Mouse (Mus musculus): Measurements from ENCODE around the gene Rgsl1. TPM values are rescaled to one million over a fixed set of nuclear protein-coding genes. Genes with fewer than 3 reads are reported as not detected.

Rgsl1 gene
- polyA plus RNA-seq, 1 experiment: not detected

DNA sequence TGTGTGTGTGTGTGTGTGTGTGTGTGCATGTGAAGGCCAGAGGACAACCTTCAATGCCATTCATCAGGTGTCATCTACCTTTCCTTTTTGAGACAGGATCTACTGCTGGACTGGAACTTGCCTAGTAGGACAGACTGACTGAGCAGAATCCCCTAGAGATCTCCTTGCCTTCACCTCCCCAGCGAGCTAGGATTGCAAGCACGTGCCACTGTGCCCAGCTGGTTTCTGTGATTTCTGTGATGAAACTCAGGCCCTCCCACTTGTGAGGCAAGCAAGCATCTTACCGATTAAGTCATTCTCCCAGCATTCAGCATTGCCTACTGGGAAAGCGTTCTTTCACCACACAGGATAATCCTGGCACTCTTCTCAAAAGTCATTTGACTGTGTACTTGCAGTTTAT is 13.2 kb downstream of the Rgsl1 start:
- Histone ChIP-seq H3K27ac (ENCODE audit: insufficient read depth, low read length) (no peak overlapping the region), H3K4me1 (ENCODE audit: control insufficient read depth, insufficient read depth, low read length) (no peaks in the 10 kb centered on the region), H3K27me3 (ENCODE audit: control insufficient read depth, insufficient read depth, low read length, poor library complexity, severe bottlenecking) (no peaks in the 10 kb centered on the region; the same call in 1 of the 2 replicates), H3K36me3 (ENCODE audit: control insufficient read depth, insufficient read depth, low read length, poor library complexity, severe bottlenecking) (no peaks in the 10 kb centered on the region), H3K9ac (ENCODE audit: low read depth, poor library complexity, severe bottlenecking) (no peak overlapping the region), H3K4me3 (ENCODE audit: low read depth, low read length) (no peak overlapping the region), H3K9me3 (replicated peaks; ENCODE audit: control insufficient read depth, insufficient read depth, low read length, poor library complexity, severe bottlenecking) (no peaks in the 10 kb centered on the region)
- TF ChIP-seq POLR2A (IDR thresholded peaks at IDR 0.05; ENCODE audit: insufficient read depth, low read length) (no peak), EP300 (IDR thresholded peaks at IDR 0.05; ENCODE audit: insufficient read depth, low read depth, low read length) (no peak), CTCF (IDR thresholded peaks at IDR 0.05; ENCODE audit: low read depth, low read length) (no peak)

DNA sequence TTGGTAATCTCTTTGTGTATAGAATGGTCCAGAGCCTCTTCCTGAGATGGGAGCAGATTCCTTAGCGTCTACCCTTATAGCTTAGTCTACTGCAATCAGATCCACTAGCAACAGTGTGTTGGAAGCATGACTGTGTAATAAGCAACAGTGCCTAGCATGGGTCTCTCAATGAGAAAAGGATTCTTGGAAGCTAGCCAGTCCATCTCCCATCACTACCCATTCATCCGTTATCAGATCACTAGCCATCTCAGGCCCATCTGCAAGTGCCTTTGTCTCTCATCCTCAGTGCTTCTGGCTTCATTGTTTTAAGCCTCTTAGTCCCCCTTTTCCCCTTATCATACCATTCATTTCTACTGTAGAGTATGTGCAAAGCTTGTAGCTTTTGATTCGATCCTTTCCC is 23.7 kb downstream of the Rgsl1 start:
- H3K4me1 ChIP-seq (ENCODE audit: control insufficient read depth, insufficient read depth, low read length): no peaks in the 10 kb centered on the region
- no peaks in the 10 kb centered on the region for H3K36me3 ChIP-seq (ENCODE audit: control insufficient read depth, insufficient read depth, low read length, poor library complexity, severe bottlenecking)
- no peak for TF ChIP-seq POLR2A (IDR thresholded peaks at IDR 0.05; ENCODE audit: insufficient read depth, low read length)
- TF ChIP-seq EP300 (IDR thresholded peaks at IDR 0.05; ENCODE audit: insufficient read depth, low read depth, low read length): no peak
- TF ChIP-seq CTCF (IDR thresholded peaks at IDR 0.05; ENCODE audit: low read depth, low read length): no peak
- no peaks in the 10 kb centered on the region for H3K9me3 ChIP-seq (replicated peaks; ENCODE audit: control insufficient read depth, insufficient read depth, low read length, poor library complexity, severe bottlenecking)
- no peak overlapping the region for H3K27ac ChIP-seq (ENCODE audit: insufficient read depth, low read length)
- H3K4me3 ChIP-seq (ENCODE audit: low read depth, low read length): no peak overlapping the region
- H3K9ac ChIP-seq (ENCODE audit: low read depth, poor library complexity, severe bottlenecking): no peak overlapping the region
- peaks cover 2% of the 10 kb centered on the region; the same call in 1 of the 2 replicates for H3K27me3 ChIP-seq (ENCODE audit: control insufficient read depth, insufficient read depth, low read length, poor library complexity, severe bottlenecking)

- H3K27ac ChIP-seq (ENCODE audit: insufficient read depth, low read length): no peak overlapping the region
- H3K4me3 ChIP-seq (ENCODE audit: low read depth, low read length): no peak overlapping the region
- no peaks in the 10 kb centered on the region for H3K9me3 ChIP-seq (replicated peaks; ENCODE audit: control insufficient read depth, insufficient read depth, low read length, poor library complexity, severe bottlenecking)
- no peak for TF ChIP-seq CTCF (IDR thresholded peaks at IDR 0.05; ENCODE audit: low read depth, low read length)
- TF ChIP-seq POLR2A (IDR thresholded peaks at IDR 0.05; ENCODE audit: insufficient read depth, low read length): no peak
- no peak for TF ChIP-seq EP300 (IDR thresholded peaks at IDR 0.05; ENCODE audit: insufficient read depth, low read depth, low read length)
- H3K36me3 ChIP-seq (ENCODE audit: control insufficient read depth, insufficient read depth, low read length, poor library complexity, severe bottlenecking): no peaks in the 10 kb centered on the region
- H3K27me3 ChIP-seq (ENCODE audit: control insufficient read depth, insufficient read depth, low read length, poor library complexity, severe bottlenecking): no peaks in the 10 kb centered on the region
- no peaks in the 10 kb centered on the region for H3K4me1 ChIP-seq (ENCODE audit: control insufficient read depth, insufficient read depth, low read length)
- H3K9ac ChIP-seq (ENCODE audit: low read depth, poor library complexity, severe bottlenecking): no peak overlapping the region
Measured at GRCm38 (mm10) chr1:153814278-153814677, 29.7 kb downstream of the Rgsl1 start.

DNA sequence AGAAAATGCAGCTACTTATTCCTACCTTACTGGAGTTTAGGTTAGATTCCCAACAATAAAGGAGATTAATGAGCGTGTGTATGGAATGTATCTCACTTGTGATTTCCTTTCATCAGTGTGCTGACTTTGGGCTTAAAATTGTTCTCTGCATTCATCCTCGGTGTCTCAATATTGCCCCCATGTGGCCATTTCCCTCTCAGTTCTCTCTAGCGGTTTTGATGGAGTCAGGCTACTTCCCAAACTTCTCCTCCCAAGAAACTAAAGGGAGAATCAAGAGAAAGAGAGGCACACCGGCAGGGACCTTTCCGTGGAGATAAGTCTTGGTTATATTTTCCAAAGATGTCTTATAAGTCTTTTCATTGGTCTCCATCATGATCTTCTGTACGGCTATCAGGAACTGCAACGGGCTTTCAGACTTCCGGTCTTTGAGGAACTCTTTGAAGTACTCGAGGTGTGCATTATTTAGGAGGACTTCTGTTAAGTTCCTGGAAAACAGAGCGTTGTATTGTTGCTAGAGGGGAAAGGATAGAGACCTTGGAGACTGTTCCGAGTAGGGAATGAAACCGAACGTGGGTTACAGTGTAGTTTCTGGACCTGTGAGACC is 36.5 kb downstream of the Rgsl1 start:
- H3K36me3 ChIP-seq (ENCODE audit: control insufficient read depth, insufficient read depth, low read length, poor library complexity, severe bottlenecking): no peaks in the 10 kb centered on the region
- H3K27ac ChIP-seq (ENCODE audit: insufficient read depth, low read length): no peak overlapping the region
- no peaks in the 10 kb centered on the region for H3K4me1 ChIP-seq (ENCODE audit: control insufficient read depth, insufficient read depth, low read length)
- H3K27me3 ChIP-seq (ENCODE audit: control insufficient read depth, insufficient read depth, low read length, poor library complexity, severe bottlenecking): no peaks in the 10 kb centered on the region; the same call in 1 of the 2 replicates
- no peak overlapping the region for H3K9ac ChIP-seq (ENCODE audit: low read depth, poor library complexity, severe bottlenecking)
- no peak for TF ChIP-seq EP300 (IDR thresholded peaks at IDR 0.05; ENCODE audit: insufficient read depth, low read depth, low read length)
- no peak overlapping the region for H3K4me3 ChIP-seq (ENCODE audit: low read depth, low read length)
- no peaks in the 10 kb centered on the region for H3K9me3 ChIP-seq (replicated peaks; ENCODE audit: control insufficient read depth, insufficient read depth, low read length, poor library complexity, severe bottlenecking)

- no peaks in the 10 kb centered on the region for H3K36me3 ChIP-seq (ENCODE audit: control insufficient read depth, insufficient read depth, low read length, poor library complexity, severe bottlenecking)
Measured at GRCm38 (mm10) chr1:153803530-153803929, 40.4 kb downstream of the Rgsl1 start.

DNA sequence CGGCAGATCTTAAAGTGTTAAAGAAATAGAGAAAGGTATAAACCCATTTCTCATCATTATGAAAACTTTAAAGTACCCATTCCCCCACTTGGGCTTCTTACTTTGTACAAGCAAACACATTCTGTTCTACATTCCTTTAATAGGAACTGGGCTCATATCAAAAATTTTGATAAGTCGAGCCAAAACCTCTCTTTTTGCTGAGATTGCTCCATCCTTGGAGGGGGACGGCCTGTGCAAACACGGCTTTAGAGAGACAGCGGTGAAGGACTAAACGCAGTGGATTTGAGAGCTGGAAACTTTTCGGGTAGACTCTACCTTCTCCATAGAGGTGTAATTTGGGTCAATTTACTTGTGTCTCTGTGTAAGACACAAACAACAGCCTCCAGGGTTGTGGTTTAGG is 41.3 kb downstream of the Rgsl1 start:
- Histone ChIP-seq H3K27me3 (ENCODE audit: control insufficient read depth, insufficient read depth, low read length, poor library complexity, severe bottlenecking) (no peaks in the 10 kb centered on the region; the same call in 1 of the 2 replicates), H3K4me3 (ENCODE audit: low read depth, low read length) (no peak overlapping the region), H3K9me3 (replicated peaks; ENCODE audit: control insufficient read depth, insufficient read depth, low read length, poor library complexity, severe bottlenecking) (no peaks in the 10 kb centered on the region), H3K36me3 (ENCODE audit: control insufficient read depth, insufficient read depth, low read length, poor library complexity, severe bottlenecking) (no peaks in the 10 kb centered on the region), H3K9ac (ENCODE audit: low read depth, poor library complexity, severe bottlenecking) (no peak overlapping the region), H3K27ac (ENCODE audit: insufficient read depth, low read length) (no peak overlapping the region), H3K4me1 (ENCODE audit: control insufficient read depth, insufficient read depth, low read length) (no peaks in the 10 kb centered on the region)
- TF ChIP-seq POLR2A (IDR thresholded peaks at IDR 0.05; ENCODE audit: insufficient read depth, low read length) (no peak), CTCF (IDR thresholded peaks at IDR 0.05; ENCODE audit: low read depth, low read length) (no peak), EP300 (IDR thresholded peaks at IDR 0.05; ENCODE audit: insufficient read depth, low read depth, low read length) (no peak)

More at GRCm38 (mm10) chr1:153803530-153803929, 40.4 kb downstream of the Rgsl1 start:
- no peak overlapping the region for H3K9ac ChIP-seq (ENCODE audit: low read depth, poor library complexity, severe bottlenecking)
- H3K9me3 ChIP-seq (replicated peaks; ENCODE audit: control insufficient read depth, insufficient read depth, low read length, poor library complexity, severe bottlenecking): no peaks in the 10 kb centered on the region
- no peaks in the 10 kb centered on the region; the same call in 1 of the 2 replicates for H3K27me3 ChIP-seq (ENCODE audit: control insufficient read depth, insufficient read depth, low read length, poor library complexity, severe bottlenecking)
- TF ChIP-seq POLR2A (IDR thresholded peaks at IDR 0.05; ENCODE audit: insufficient read depth, low read length) (no peak), EP300 (IDR thresholded peaks at IDR 0.05; ENCODE audit: insufficient read depth, low read depth, low read length) (no peak), CTCF (IDR thresholded peaks at IDR 0.05; ENCODE audit: low read depth, low read length) (no peak)
- H3K27ac ChIP-seq (ENCODE audit: insufficient read depth, low read length): no peak overlapping the region
- H3K4me1 ChIP-seq (ENCODE audit: control insufficient read depth, insufficient read depth, low read length): no peaks in the 10 kb centered on the region
- no peak overlapping the region for H3K4me3 ChIP-seq (ENCODE audit: low read depth, low read length)

Measured in ES-Bruce4 (cell line).